Mouse (Mus musculus) ES-CJ7 (cell line): ENCODE measurements at regions not wholly inside any gene's neighbourhood (a gene's known extent, or its start where the extent isn't known, plus 50 kb on each side); places are given as distances from the start of the nearest gene placed in this dataset.

ENCODE experiments used
- DNase-seq: peaks from one replicate; pipeline ENCODE4 v3.0.0; 2011; ENCODE audit warnings: low read depth, low spot score

DNA sequence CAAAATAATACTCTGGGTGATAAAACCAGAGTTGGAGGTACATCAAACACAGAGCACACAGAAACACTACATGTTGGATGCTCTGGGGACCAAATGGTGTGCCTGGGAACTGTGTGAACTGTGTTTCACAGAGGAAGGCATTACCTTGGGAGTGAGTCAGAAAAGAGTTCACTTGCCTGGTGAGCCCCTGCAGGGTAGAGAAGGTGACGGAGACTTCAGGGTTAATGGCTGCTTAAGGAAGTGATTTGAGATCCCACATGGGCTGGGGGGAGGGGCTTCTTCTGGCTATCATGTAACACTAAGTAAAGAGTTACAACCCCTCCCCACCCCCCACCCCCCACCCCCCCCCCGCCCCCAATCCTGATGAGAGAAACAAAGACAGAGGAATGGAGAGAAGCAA lies 164.6 kb downstream of the Gm45692 start:
- peak; percentile 21 for DNase-seq

DNA sequence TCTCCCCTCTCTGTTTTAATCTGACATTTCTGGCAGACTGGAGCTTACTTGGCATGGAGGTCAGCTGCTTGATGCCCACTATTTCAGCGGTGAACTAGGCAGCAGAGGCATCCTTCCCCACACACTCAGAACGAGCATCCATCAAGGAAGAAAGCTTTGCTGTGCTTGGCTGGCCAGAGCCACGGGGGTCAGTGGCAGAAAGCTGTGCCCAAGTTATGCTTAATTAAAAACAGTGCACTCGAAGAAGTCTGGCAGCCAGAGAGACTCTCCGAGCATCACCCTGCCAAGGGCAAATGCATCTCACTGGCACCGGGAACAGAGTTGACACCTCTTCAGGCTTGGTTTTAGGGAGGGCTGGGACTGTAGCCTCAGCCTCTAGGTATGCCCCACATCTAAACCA lies 168.3 kb downstream of the Gm45692 start:
- DNase-seq = no peak

GRCm38 (mm10) chr8:26288163-26288562 lies 168.8 kb downstream of the Gm45692 start:
- DNase-seq = no peak

GRCm38 (mm10) chr8:26298066-26298804 lies 178.9 kb downstream of the Gm45692 start:
- no peak for DNase-seq

DNA sequence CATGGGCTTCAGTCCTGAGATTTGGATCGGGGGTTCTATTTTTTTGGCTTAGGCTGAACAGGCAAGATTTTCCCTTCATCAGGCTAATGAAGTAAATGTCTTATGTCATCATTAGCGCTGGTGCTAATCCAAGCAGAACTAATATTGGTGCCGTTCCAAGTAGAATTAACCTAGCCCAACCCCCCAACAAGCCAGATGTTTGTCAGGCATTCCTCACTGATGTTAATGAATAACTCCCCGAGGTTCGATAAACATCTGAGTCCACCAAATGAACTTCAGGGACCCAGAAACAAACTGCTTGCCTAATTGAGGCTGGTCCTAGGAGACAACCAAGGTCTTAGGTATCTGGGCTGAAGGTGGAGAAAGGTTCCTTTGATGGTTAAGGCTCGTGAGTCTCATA lies 180.9 kb downstream of the Gm45692 start:
- no peak for DNase-seq

GRCm38 (mm10) chr8:26301961-26302360 lies 182.6 kb downstream of the Gm45692 start:
- no peak for DNase-seq

DNA sequence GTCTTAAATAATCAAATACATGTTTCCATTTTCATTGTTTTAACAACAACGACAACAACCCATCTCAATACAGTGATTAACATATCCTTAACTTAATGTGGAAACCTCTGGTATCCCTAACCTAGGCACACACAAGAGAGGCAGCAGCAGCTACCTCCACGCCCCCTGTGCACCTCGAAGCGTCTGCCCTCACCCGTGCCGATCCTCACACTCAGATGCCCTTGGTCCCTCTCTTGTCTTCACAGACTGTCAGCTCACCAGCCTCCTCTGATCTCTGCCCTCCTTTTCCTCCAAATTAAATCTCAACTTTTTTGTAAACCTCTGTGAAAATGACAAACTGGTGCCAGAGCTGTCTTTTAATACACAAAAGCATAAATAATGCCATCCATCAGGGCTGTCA lies 185.2 kb downstream of the Gm45692 start:
- DNase-seq = no peak

- no peak for DNase-seq
These were observed 185.9 kb downstream of the Gm45692 start for GRCm38 (mm10) chr8:26305061-26305879.

GRCm38 (mm10) chr8:26308121-26308641 lies 188.8 kb downstream of the Gm45692 start:
- DNase-seq = no peak

DNA sequence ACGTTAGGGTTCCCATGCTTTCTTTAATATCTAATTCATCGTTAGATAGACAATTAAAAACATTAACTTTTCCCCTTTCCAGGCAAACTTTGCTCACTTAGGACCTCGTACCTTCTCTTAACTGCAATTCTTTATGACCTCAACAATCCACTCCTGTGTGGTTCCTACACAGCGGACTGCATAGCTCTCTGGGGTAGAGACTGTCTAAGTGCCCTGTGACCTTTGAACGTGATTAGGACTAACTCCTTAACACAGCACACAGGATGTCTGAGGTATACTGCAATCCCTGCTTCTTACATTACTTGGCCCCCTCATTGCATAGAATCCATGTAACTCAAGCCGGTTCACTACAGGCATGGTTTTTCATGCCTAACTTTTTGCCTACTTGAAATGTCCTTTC lies 190.4 kb downstream of the Gm45692 start:
- no peak for DNase-seq

DNA sequence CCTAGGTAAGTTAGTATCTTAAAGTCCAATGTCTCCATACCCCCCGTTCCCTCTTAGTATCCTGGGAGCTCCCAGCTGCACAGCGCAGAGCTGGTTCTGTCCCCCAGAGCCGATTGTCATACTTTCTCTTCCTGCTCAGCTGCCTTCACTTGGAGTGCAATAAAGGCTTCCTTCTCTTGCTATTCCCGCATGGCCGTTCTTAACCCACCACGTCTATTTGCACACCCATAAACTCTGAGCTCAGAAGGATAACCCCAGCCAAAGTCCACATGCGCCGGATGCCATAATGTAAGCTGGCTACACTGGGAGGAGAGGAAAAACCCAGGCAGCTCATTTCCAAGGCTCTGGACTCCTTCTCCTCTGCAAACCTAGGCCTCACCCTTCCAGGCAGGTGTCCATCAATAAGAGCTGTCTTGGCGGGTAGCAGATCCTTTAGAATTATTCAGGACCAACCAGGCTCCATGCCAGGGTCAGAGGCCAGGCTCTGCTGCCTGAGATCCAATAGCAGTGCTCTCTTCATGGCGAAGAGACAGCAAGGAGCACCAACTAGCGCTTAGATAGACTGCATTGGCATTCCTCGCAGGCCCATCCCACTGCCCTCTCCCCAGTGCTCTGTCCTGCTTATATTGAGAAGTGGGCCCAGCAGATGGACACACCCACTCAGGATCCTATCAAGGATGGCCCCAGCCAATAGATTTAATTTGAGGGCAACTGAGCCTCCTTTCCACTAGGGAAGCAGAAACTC lies 204.4 kb downstream of the Gm45692 start:
- no peak for DNase-seq

DNA sequence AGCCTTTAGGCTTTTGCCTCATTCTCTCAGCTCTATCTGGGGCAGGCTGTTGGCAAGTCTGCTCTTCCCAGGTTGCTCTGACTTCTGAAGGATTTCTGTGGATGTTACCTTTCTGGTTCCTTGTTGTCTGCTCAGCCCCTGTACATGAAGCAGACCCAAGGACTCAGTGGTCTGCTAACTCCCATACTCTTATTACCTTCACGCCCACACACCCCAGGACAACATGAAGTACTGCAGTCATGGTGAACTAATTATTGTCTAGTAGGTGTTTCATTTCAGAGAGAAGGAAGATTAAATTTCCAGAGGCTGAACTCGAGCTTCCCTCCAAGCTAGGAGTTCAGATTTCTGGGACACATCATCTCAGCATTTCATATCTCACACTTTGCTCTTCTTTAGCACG lies 205.3 kb downstream of the Gm45692 start:
- no peak for DNase-seq

- DNase-seq = no peak
These were observed 210.5 kb downstream of the Gm45692 start for GRCm38 (mm10) chr8:26329813-26330212.

GRCm38 (mm10) chr8:26336906-26337650 lies 217.7 kb downstream of the Gm45692 start:
- no peak for DNase-seq

GRCm38 (mm10) chr8:26345078-26345477 lies 225.7 kb downstream of the Gm45692 start:
- DNase-seq = peak; percentile 75

- no peak for DNase-seq
These were observed 229.9 kb downstream of the Gm45692 start for GRCm38 (mm10) chr8:26349231-26349630.

GRCm38 (mm10) chr8:26349854-26350253 lies 230.5 kb downstream of the Gm45692 start:
- no peak for DNase-seq

DNA sequence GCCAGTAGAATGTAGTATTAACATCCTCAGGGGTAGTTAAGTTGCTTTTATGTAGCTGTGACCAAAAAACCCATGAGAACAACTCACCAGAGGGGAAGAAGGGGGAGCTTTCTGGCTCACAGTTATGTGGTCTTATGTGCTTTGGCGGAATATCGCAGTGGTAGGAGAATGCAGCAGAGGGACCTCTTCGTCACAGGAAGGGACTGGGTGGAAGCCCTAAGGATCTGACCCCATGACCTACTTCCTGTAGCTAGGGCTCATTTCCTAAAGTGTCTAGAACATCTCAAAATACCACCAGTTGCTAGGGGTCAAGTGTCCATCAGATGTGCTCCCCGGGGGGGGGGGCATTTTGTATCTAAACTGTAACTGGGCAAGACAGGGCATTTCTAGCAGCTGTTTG lies 231.3 kb downstream of the Gm45692 start:
- DNase-seq = no peak

DNA sequence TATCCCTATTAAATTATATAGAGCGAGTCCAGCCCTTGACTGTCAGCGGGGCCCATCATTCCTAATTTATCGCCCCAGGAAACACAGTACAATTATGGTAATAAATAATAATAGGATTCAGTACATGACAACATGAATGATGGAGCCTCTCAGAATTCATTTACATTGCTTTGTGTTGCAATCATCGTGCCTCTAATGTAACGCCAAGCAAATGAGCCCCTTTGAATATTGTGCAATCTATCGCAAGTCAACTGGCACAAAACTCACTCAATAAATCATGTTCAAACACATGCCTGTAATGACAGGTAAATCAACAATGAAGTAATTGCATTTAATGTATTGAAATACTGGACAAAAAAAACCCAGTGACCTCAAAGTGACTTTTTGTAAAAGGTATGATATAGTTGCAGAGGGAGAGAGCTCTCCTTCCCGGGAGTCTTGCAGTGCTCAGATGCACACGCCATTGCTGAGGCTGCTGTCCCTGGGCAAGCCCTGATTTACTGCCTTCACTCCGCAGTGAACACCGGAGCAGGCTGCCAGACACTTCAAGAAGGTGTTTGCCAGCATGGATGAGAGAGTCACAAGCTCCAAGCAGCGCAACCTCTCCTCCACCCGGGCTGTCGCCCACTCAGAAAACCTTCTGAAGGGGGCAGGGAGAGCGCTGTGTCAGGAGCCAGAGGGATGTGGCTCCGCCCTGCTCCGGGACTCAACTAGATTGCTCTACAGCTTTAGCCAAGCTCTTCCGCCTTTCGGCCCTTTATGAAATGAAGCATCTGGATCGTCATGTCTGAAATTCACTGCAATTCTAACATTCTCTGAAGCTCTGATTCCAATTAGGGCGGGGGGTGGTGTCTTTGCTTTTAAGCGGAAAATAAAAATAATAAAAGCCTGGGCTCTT lies 232.6 kb downstream of the Gm45692 start:
- DNase-seq = peak; percentile 23

DNA sequence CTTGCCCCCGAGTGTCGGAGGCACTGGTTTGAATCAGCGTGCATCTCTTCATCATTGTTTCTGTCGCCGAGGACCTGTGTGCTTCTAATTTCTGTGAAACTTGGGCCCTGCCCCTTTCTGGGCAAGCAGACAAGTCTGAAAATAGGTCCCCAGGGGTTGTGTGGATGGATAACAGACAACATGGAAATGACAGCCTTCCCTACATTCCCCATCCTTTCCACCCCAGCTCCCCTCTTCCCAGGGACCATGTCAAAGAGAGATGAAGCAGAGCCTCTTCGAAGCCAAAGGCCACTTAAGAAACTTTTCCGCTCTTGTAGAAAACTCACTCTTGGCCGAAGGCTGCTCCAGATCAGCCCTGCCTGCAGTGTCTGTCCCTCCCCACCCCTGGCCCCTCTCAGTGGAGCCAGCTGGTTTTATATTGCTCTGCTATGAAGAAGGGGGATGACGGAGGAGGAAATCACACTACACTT lies 233.2 kb downstream of the Gm45692 start:
- no peak for DNase-seq
